Mouse (Mus musculus): ENCODE measurements around the gene Lrrtm4.

DNA sequence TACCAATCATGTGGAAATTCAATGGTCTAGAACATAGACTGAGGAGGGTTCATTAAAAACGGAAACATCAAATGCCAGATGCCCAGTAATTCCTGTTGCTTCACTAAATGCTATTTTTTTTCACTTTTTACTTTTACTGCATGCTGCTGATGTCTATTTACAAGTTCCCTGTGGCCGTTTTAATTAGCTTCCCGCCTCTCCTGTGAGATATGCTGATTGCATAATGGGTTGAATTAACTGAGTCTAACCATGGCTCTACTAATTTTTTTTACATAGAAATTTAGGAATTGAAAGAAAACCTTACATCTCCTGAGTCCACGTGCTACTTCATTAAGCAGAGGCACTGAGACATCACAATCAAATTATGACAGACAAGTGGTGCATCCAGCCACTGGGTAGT lies 143.9 kb downstream of the Lrrtm4 start:
- TF ChIP-seq CTCF (IDR thresholded peaks at IDR 0.05) (no peak), POLR2A (IDR thresholded peaks at IDR 0.05; ENCODE audit: insufficient read depth, low read depth, low read length) (no peak)
